Mouse (Mus musculus): ENCODE measurements around the gene C2cd2l. TPM values are rescaled to one million over a fixed set of nuclear protein-coding genes. Genes with fewer than 3 reads are reported as not detected.

Gene C2cd2l
- polyA plus RNA-seq, 1 experiment from 2014 or later = 8.2 TPM

DNA sequence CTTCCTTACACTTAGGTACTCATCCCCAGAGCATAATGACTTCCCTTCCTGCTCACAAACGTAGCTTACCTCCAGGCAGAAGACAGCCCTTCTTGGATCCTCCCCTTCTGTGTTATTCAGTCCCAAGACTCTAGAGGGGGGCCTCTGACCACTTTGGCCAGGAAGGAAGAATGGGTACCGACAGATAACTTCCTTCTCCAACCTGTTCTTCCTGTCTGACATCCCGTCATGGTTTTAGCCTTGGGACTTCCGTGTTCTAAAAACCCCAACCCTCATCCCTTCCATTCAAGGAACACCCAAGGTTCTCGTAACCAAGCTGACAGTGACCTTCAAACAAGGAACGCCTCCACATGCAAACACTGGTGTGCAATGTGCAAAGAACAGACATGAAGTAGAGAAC is 51.7 kb downstream of the C2cd2l start, which contains the start of gene Nlrx1:
Gene Nlrx1, minus strand, starts transcription at position 168 of the 400 bp plus-strand sequence.
- Histone ChIP-seq H3K4me2 (ENCODE audit: low read depth, low read length) (peak within 1 kb of the TSS; percentile 94), H3K4me1 (ENCODE audit: control insufficient read depth, insufficient read depth, low read length) (peaks cover 9% of the 10 kb centered on the region), H3K27me3 (ENCODE audit: control insufficient read depth, insufficient read depth, low read length) (no peaks in the 10 kb centered on the region), H3K27ac (ENCODE audit: low read length) (peak within 1 kb of the TSS; percentile 87), H3K9ac (ENCODE audit: low read length) (peak within 1 kb of the TSS; percentile 98), H3K4me3 (ENCODE audit: low read length) (peak within 1 kb of the TSS; percentile 70), H3K9me3 (replicated peaks; ENCODE audit: control insufficient read depth, low read length) (peaks cover 4% of the 10 kb centered on the region; the same call in 1 of the 2 replicates), H3K36me3 (ENCODE audit: control insufficient read depth, insufficient read depth) (no peaks in the 10 kb centered on the region)
- ATAC-seq (replicated peaks; ENCODE audit: extremely low read depth, insufficient read depth, low FRiP score) = no peak
- 65% methylated on average over 6 of the region's 6 CpGs for WGBS

GRCm38 (mm10) chr9:44268027-44268360 is 52.1 kb downstream of the C2cd2l start:
- H3K4me3 ChIP-seq (ENCODE audit: low read length) = peak overlapping the region; percentile 70
- no peaks in the 10 kb centered on the region for H3K36me3 ChIP-seq (ENCODE audit: control insufficient read depth, insufficient read depth)
- H3K27ac ChIP-seq (ENCODE audit: low read length) = peak overlapping the region; percentile 87
- no peaks in the 10 kb centered on the region for H3K27me3 ChIP-seq (ENCODE audit: control insufficient read depth, insufficient read depth, low read length)
- H3K9me3 ChIP-seq (replicated peaks; ENCODE audit: control insufficient read depth, low read length) = peaks cover 4% of the 10 kb centered on the region; the same call in 1 of the 2 replicates
- H3K4me1 ChIP-seq (ENCODE audit: control insufficient read depth, insufficient read depth, low read length) = peaks cover 9% of the 10 kb centered on the region
- peak; percentile 90 for ATAC-seq (replicated peaks; ENCODE audit: extremely low read depth, insufficient read depth, low FRiP score)
- WGBS = 5% methylated on average over 28 of the region's 28 CpGs
- peak overlapping the region; percentile 98 for H3K9ac ChIP-seq (ENCODE audit: low read length)
- H3K4me2 ChIP-seq (ENCODE audit: low read depth, low read length) = peak overlapping the region; percentile 94

DNA sequence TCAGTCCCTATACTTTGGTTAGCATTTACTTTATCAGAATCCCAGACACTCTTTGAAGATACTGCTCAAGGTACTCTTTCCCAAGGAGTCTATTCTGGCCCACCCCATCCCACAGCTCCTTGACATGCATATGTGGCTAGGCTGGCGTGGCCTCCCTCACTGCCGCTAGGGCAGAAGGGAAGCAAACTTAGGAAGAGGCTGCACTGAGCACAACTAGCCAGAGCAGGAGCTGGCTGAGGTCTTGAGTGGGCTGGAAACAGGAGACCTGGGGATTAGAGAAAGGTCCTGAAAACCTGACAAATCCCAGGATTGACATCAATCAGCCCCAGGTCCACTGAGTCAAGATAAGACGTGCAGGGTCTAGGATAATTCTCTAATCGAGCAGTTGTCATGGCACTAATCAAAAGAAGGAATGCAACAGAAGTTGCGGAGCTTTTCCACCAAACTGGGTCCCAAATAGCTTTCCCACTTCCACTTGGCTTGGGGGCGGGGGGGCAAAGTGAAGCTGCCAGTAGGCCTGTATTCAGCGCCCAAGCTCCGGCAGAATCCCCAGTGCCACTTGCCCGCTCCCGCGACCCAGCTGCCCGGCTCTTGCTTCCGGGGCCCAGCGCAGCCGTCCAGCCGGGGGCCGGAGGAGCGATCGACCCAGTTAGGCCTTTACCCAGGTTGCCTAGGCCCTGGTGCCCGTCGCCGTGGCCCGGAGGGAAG is 52.6 kb downstream of the C2cd2l start:
- peak; percentile 34; the same call in 1 of the 2 replicates for ATAC-seq (replicated peaks; ENCODE audit: extremely low read depth, insufficient read depth, low FRiP score)
- Histone ChIP-seq H3K36me3 (ENCODE audit: control insufficient read depth, insufficient read depth) (no peaks in the 10 kb centered on the region), H3K4me2 (ENCODE audit: low read depth, low read length) (peak overlapping the region; percentile 94), H3K27me3 (ENCODE audit: control insufficient read depth, insufficient read depth, low read length) (no peaks in the 10 kb centered on the region), H3K9me3 (replicated peaks; ENCODE audit: control insufficient read depth, low read length) (peaks cover 4% of the 10 kb centered on the region; the same call in 1 of the 2 replicates), H3K4me1 (ENCODE audit: control insufficient read depth, insufficient read depth, low read length) (peaks cover 9% of the 10 kb centered on the region), H3K27ac (ENCODE audit: low read length) (peak overlapping the region; percentile 87), H3K9ac (ENCODE audit: low read length) (peak overlapping the region; percentile 98), H3K4me3 (ENCODE audit: low read length) (peak overlapping the region; percentile 70)
- WGBS = 8% methylated on average over 23 of the region's 23 CpGs

DNA sequence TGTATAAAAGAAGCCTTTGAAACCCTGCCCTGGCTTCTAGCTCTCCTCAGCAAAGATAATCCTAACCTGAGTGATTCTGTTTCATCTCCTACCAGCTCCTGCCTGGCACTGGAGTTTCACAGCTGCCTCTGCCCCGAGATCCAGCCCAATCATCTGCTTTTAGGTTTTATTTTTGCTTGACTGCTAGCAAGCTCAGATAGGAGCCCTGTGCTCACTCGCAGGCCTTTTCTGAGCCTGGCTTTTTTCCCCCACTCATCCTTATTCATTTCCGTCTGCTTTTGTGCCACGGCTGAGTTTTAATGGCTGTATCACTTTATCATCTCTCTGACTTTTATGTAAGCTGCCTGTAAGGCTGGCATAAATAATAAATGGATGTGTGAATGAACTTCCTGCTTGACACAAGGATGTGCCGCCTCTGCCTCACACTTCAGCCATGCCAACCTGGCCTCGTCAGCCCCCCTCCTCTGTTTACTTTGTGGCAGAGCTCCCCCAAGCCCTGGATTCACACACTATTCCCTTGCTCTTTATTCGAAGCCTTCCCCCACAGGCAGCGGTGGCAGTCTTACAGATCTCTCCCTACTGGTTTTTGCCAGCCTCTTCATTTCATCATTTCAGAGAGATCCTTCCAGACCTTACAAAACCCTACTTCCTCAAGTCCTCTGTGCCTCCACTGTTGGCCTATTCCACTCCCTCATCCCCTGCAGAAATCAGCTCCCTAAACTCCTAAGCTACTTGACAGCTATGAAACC is 53.4 kb downstream of the C2cd2l start:
- peak overlapping the region; percentile 98 for H3K9ac ChIP-seq (ENCODE audit: low read length)
- 64% methylated on average over 8 of the region's 8 CpGs for WGBS
- H3K27ac ChIP-seq (ENCODE audit: low read length) = peak overlapping the region; percentile 87
- peak overlapping the region; percentile 94 for H3K4me2 ChIP-seq (ENCODE audit: low read depth, low read length)
- no peaks in the 10 kb centered on the region for H3K36me3 ChIP-seq (ENCODE audit: control insufficient read depth, insufficient read depth)
- ATAC-seq (replicated peaks; ENCODE audit: extremely low read depth, insufficient read depth, low FRiP score) = no peak
- H3K4me1 ChIP-seq (ENCODE audit: control insufficient read depth, insufficient read depth, low read length) = peaks cover 9% of the 10 kb centered on the region
- no peak overlapping the region for H3K4me3 ChIP-seq (ENCODE audit: low read length)
- H3K9me3 ChIP-seq (replicated peaks; ENCODE audit: control insufficient read depth, low read length) = peaks cover 4% of the 10 kb centered on the region; the same call in 1 of the 2 replicates
- no peaks in the 10 kb centered on the region for H3K27me3 ChIP-seq (ENCODE audit: control insufficient read depth, insufficient read depth, low read length)

DNA sequence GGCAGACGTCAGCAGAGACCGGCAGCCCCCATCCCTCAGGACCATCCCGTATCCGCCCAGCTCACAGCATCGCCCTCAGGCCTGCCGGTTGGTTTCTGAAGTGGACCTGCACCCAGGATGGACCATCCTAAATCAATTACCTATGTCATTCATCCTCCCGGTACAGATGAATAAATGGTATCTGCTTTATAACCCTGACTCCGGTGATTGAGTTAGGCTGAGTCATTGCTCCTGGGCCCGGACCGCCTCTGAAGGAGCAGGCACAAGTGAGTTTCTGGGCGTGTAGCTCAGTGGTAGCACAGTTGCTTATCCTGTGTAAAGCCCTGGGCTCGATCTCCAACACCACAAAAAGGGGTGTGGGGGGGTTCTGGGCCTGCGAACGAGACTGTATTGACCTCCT is 58.7 kb downstream of the C2cd2l start:
- ATAC-seq (replicated peaks; ENCODE audit: extremely low read depth, insufficient read depth, low FRiP score) = no peak
- no peaks in the 10 kb centered on the region for H3K36me3 ChIP-seq (ENCODE audit: control insufficient read depth, insufficient read depth)
- H3K27me3 ChIP-seq (ENCODE audit: control insufficient read depth, insufficient read depth, low read length) = no peaks in the 10 kb centered on the region
- 83% methylated on average over 14 of the region's 14 CpGs for WGBS
- H3K9ac ChIP-seq (ENCODE audit: low read length) = no peak overlapping the region
- H3K4me2 ChIP-seq (ENCODE audit: low read depth, low read length) = no peak overlapping the region
- no peaks in the 10 kb centered on the region for H3K9me3 ChIP-seq (replicated peaks; ENCODE audit: control insufficient read depth, low read length)
- no peak overlapping the region for H3K4me3 ChIP-seq (ENCODE audit: low read length)
- no peaks in the 10 kb centered on the region; the same call in 1 of the 2 replicates for H3K4me1 ChIP-seq (ENCODE audit: control insufficient read depth, insufficient read depth, low read length)
- no peak overlapping the region for H3K27ac ChIP-seq (ENCODE audit: low read length)

Small RNA genes lying within 50 kb of the gene (microRNA-seq; reads per million reads assigned to microRNA genes)
- gene Gm44335 = not detected

Other genes with a start within 250 kb of the C2cd2l start
- 0.12 TPM in 1 of 2 replicates, not detected in the other for gene Mfrp, start 218.6 kb downstream of the C2cd2l start, polyA plus RNA-seq (2015; fragmentation: Nextera tagmentation; extraction: Ambion mirVana)
- gene C1qtnf5, start 213.0 kb downstream of the C2cd2l start, polyA plus RNA-seq (2015; fragmentation: Nextera tagmentation; extraction: Ambion mirVana) = 3.5 and 4.2 TPM in 2 replicates
- 0.07 and 0.20 TPM in 2 replicates for gene Gm49380, start 206.8 kb downstream of the C2cd2l start, polyA plus RNA-seq (2015; fragmentation: Nextera tagmentation; extraction: Ambion mirVana)
- 31.7 and 36.6 TPM in 2 replicates for gene Rnf26, start 206.8 kb downstream of the C2cd2l start, polyA plus RNA-seq (2015; fragmentation: Nextera tagmentation; extraction: Ambion mirVana)
- 104 and 111 TPM in 2 replicates for gene Mcam, start 185.8 kb downstream of the C2cd2l start, polyA plus RNA-seq (2015; fragmentation: Nextera tagmentation; extraction: Ambion mirVana)
- gene Cbl, start 86.2 kb downstream of the C2cd2l start, polyA plus RNA-seq (2015; fragmentation: Nextera tagmentation; extraction: Ambion mirVana) = 12.6 and 13.0 TPM in 2 replicates
- 0.88 and 2.5 TPM in 2 replicates for gene Ccdc153, start 79.6 kb downstream of the C2cd2l start, polyA plus RNA-seq (2015; fragmentation: Nextera tagmentation; extraction: Ambion mirVana)
- 0.06 and 0.07 TPM in 2 replicates for gene Pdzd3, start 68.8 kb downstream of the C2cd2l start, polyA plus RNA-seq (2015; fragmentation: Nextera tagmentation; extraction: Ambion mirVana)
- 7.3 and 7.9 TPM in 2 replicates for gene Nlrx1, start 51.7 kb downstream of the C2cd2l start, polyA plus RNA-seq (2015; fragmentation: Nextera tagmentation; extraction: Ambion mirVana)
- 1.9 and 2.5 TPM in 2 replicates for gene Abcg4, start 31.7 kb downstream of the C2cd2l start, polyA plus RNA-seq (2015; fragmentation: Nextera tagmentation; extraction: Ambion mirVana)
- gene Hinfp, start 14.6 kb downstream of the C2cd2l start, polyA plus RNA-seq (2015; fragmentation: Nextera tagmentation; extraction: Ambion mirVana) = 15.8 and 18.7 TPM in 2 replicates
- gene Dpagt1, start 5.7 kb upstream of the C2cd2l start, polyA plus RNA-seq (2015; fragmentation: Nextera tagmentation; extraction: Ambion mirVana) = 28.5 and 33.7 TPM in 2 replicates
- 179 and 186 TPM in 2 replicates for gene H2afx, start 14.4 kb upstream of the C2cd2l start, polyA plus RNA-seq (2015; fragmentation: Nextera tagmentation; extraction: Ambion mirVana)
- 97.2 and 102 TPM in 2 replicates for gene Hmbs, start 23.9 kb upstream of the C2cd2l start, polyA plus RNA-seq (2015; fragmentation: Nextera tagmentation; extraction: Ambion mirVana)
- gene Vps11, start 41.4 kb upstream of the C2cd2l start, polyA plus RNA-seq (2015; fragmentation: Nextera tagmentation; extraction: Ambion mirVana) = 20.9 and 23.1 TPM in 2 replicates
- gene Hyou1, start 59.2 kb upstream of the C2cd2l start, polyA plus RNA-seq (2015; fragmentation: Nextera tagmentation; extraction: Ambion mirVana) = 14.6 and 18.0 TPM in 2 replicates
- 37.8 and 42.0 TPM in 2 replicates for gene Slc37a4, start 76.6 kb upstream of the C2cd2l start, polyA plus RNA-seq (2015; fragmentation: Nextera tagmentation; extraction: Ambion mirVana)
- gene Rps25, start 86.9 kb upstream of the C2cd2l start, polyA plus RNA-seq (2015; fragmentation: Nextera tagmentation; extraction: Ambion mirVana) = 862 and 919 TPM in 2 replicates
- gene Trappc4, start 87.3 kb upstream of the C2cd2l start, polyA plus RNA-seq (2015; fragmentation: Nextera tagmentation; extraction: Ambion mirVana) = 84.4 and 90.3 TPM in 2 replicates
- 21.3 and 23.5 TPM in 2 replicates for gene Ccdc84, start 98.3 kb upstream of the C2cd2l start, polyA plus RNA-seq (2015; fragmentation: Nextera tagmentation; extraction: Ambion mirVana)
- gene Foxr1, start 120.9 kb upstream of the C2cd2l start, polyA plus RNA-seq (2015; fragmentation: Nextera tagmentation; extraction: Ambion mirVana) = not detected in 2 replicates
- 0.50 TPM in 1 of 2 replicates, not detected in the other for gene Upk2, start 134.7 kb upstream of the C2cd2l start, polyA plus RNA-seq (2015; fragmentation: Nextera tagmentation; extraction: Ambion mirVana)
- 11.1 and 11.3 TPM in 2 replicates for gene Bcl9l, start 162.5 kb upstream of the C2cd2l start, polyA plus RNA-seq (2015; fragmentation: Nextera tagmentation; extraction: Ambion mirVana)
- gene Cxcr5, start 241.6 kb upstream of the C2cd2l start, polyA plus RNA-seq (2015; fragmentation: Nextera tagmentation; extraction: Ambion mirVana) = 0.17 and 0.35 TPM in 2 replicates

Data from heart, embryonic 16.5 days (tissue).